ENCODE assay signal across 16 mouse cellular contexts in the genomic region with DNA sequence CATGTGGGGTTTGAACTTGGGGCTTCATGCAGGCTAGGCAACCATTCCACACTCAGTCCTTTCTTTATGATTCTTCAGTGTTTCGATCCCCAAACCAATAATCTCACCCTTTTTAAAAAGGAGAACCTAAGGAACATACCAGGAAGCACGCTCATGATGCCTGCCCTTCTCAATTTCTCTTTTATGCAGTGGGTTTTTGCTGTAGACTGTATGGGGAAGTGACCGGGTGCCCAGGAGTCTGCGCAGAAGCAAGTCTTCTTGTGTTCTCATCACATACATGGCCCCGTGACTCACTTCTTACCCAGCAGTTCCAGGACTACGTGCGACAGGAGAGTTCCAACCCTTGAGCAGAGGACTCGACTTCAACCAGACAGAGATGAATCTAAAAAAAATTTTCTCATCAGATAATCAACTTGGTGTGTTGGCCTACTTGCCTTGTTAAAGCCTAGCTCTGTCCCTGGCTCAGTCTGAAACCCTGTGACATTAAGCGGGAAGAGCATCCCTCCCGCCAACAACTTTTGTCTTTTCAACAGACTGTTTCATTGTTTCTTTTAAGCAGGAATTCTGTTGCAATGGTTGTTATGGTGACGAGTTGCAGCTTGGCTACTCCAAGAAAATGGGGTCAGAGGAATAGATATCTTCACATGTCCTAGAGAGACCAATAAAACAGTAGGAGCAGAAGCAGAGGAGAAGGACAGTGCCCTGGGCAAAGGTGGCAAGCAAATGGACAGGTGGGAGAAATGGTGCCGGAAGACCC. TPM values are rescaled to one million over a fixed set of nuclear protein-coding genes. Genes with fewer than 3 reads are reported as not detected.
DNase-seq lines count a peak whose midpoint lies in the region; ATAC-seq and TF ChIP-seq lines count a peak whose summit lies in the region.
"Had no signal": no experiment of that assay in that cellular context is flagged by ENCODE, and none has a peak within 500 bp of the region (broad histone marks: within the 10 kb centered on the region; RNA-seq: fewer than 3 reads in every experiment).

No protein-coding gene starts in this region.

- no peak overlapping the region for H3K4me2 ChIP-seq in lung, postnatal 0 days (replicated peaks; ENCODE audit: low read depth, low read length)
- H3K4me2 ChIP-seq: embryonic facial prominence, embryonic 12.5 days; lung, embryonic 15.5 days had no signal

- H3K4me1 ChIP-seq in lung, postnatal 0 days (ENCODE audit: insufficient read depth, low read depth, low read length) = no peaks in the 10 kb centered on the region
- H3K4me1 ChIP-seq: embryonic facial prominence, embryonic 12.5 days; lung, embryonic 15.5 days had no signal

- H3K27me3 ChIP-seq in lung, postnatal 0 days (replicated peaks; ENCODE audit: insufficient read depth, low read length) = no peaks in the 10 kb centered on the region
- H3K27me3 ChIP-seq: embryonic facial prominence, embryonic 12.5 days; lung, embryonic 15.5 days had no signal

- H3K9me3 ChIP-seq in lung, postnatal 0 days (ENCODE audit: low read length) = no peaks in the 10 kb centered on the region
- H3K9me3 ChIP-seq: embryonic facial prominence, embryonic 12.5 days; lung, embryonic 15.5 days had no signal

- H3K9ac ChIP-seq in lung, postnatal 0 days (replicated peaks; ENCODE audit: low read depth) = no peak overlapping the region
- H3K9ac ChIP-seq: embryonic facial prominence, embryonic 12.5 days; lung, embryonic 15.5 days had no signal

- H3K36me3 ChIP-seq in lung, postnatal 0 days (ENCODE audit: insufficient read depth, low read length) = no peaks in the 10 kb centered on the region
- H3K36me3 ChIP-seq: embryonic facial prominence, embryonic 12.5 days; lung, embryonic 15.5 days had no signal

- DNase-seq in lung, postnatal 0 days (ENCODE audit: low spot score) = peak; percentile 34
- DNase-seq in lung, adult 18-20 months = no peak
- peak; percentile 53 for DNase-seq in R1 (ENCODE audit: low read depth, low spot score)
- no peak for DNase-seq in thymus, postnatal 36 days
- DNase-seq in spleen, postnatal 14 days (ENCODE audit: low spot score in 2 of 2) = no peak
- DNase-seq: adrenal gland, postnatal 14 days; cerebellum, adult 9-11 months; gastrocnemius, postnatal 14 days; heart, postnatal 14 days; right cerebral cortex, adult 18-20 months had no signal

- 75% methylated on average over 12 of the region's 12 CpGs for WGBS in lung, postnatal 0 days

- H3K27ac ChIP-seq in lung, postnatal 0 days (ENCODE audit: low read length) = no peak overlapping the region
- H3K27ac ChIP-seq: embryonic facial prominence, embryonic 12.5 days; kidney, postnatal 0 days; lung, embryonic 15.5 days had no signal

- no peak for TF ChIP-seq EP300 in lung, postnatal 0 days (IDR thresholded peaks at IDR 0.05)

- no peak for ATAC-seq in lung, postnatal 0 days
- ATAC-seq in common myeloid progenitor, adult 5-6 weeks (replicated peaks; ENCODE audit: low read depth, poor library complexity, severe bottlenecking) = peak; percentile 73
- 0 out of 2 replicates have a peak, but pooled peaks have one; percentile 40 for ATAC-seq in monocyte, adult 5-6 weeks (replicated peaks; ENCODE audit: insufficient number of reproducible peaks, low FRiP score, low TSS enrichment, poor library complexity, severe bottlenecking)
- ATAC-seq: intestine, embryonic 16.5 days had no signal

- no peak overlapping the region for H3K4me3 ChIP-seq in lung, postnatal 0 days (ENCODE audit: low read depth, low read length)
- H3K4me3 ChIP-seq: embryonic facial prominence, embryonic 12.5 days; lung, embryonic 15.5 days had no signal

- TF ChIP-seq CTCF in lung, postnatal 0 days (IDR thresholded peaks at IDR 0.05) = no peak

RNA-seq across cellular contexts. Expression of a gene that starts 42.8 kb away (rescaled TPM):
- 2.8 and 4.7 TPM in 2 replicates for polyA plus RNA-seq in lung, postnatal 0 days (2015; fragmentation: Nextera tagmentation; extraction: Ambion mirVana)
- total RNA-seq in common myeloid progenitor, adult 5-6 weeks (2017) = 396 and 444 TPM in 2 replicates
- 2.9 to 12.3 TPM (median 3.7 TPM) in 3 replicates for total RNA-seq in monocyte, adult 5-6 weeks (2017)

Comparison
In these comparisons a context has a peak if more than half of its experiments do, and no peak if none do; other contexts are left out.
1. DNase-seq: peak in lung, postnatal 0 days (single experiment) and R1 (single experiment); none in lung, adult 18-20 months (0 of 2), thymus, postnatal 36 days (0 of 2) and spleen, postnatal 14 days (0 of 2).
2. RNA of a gene that starts 42.8 kb away (total RNA-seq): 396 to 444 TPM in common myeloid progenitor, adult 5-6 weeks; 2.9 to 12.3 TPM in monocyte, adult 5-6 weeks; every median in the first group is over 10 times any median in the second.